Mouse (Mus musculus) kidney, postnatal 0 days (tissue): ENCODE measurements around the gene Rtkn2. TPM values are rescaled to one million over a fixed set of nuclear protein-coding genes. Genes with fewer than 3 reads are reported as not detected.

Experiments
- ATAC-seq: fragments of 200-750 bp; cut with Nextera tagmentation; replicated peaks from 2 replicates; pipeline ENCODE4 v1.8.0; 2017; ENCODE audit warnings: low read depth, moderate number of reproducible peaks, moderate TSS enrichment, moderate library complexity; ENCODE audit not compliant: low FRiP score
- DNase-seq: peaks from one replicate; pipeline ENCODE4 v3.0.0-alpha.2; 2016; ENCODE audit warnings: low spot score
- H3K27ac ChIP-seq: fragments of 300-500 bp; sonication (generic); 2 replicates; pipeline ENCODE4 v1.5.1; 2014; ENCODE audit warnings: mild to moderate bottlenecking
- H3K27me3 ChIP-seq: fragments of 300-500 bp; sonication (generic); 2 replicates; pipeline ENCODE4 v1.6.1; 2014; ENCODE audit warnings: low read length, mixed read lengths; ENCODE audit not compliant: insufficient read depth
- H3K36me3 ChIP-seq: fragments of 300-500 bp; sonication (generic); 2 replicates; pipeline ENCODE4 v1.6.1; 2014; ENCODE audit warnings: low read length, mixed read lengths; ENCODE audit not compliant: insufficient read depth
- H3K4me1 ChIP-seq: fragments of 300-500 bp; sonication (generic); replicated peaks from 2 replicates; pipeline ENCODE4 v1.6.1; 2014; ENCODE audit warnings: antibody characterized with exemption, low read length, mixed read lengths; ENCODE audit not compliant: insufficient read depth
- H3K4me2 ChIP-seq: fragments of 300-500 bp; sonication (generic); 2 replicates; pipeline ENCODE4 v1.6.1; 2014; ENCODE audit warnings: mild to moderate bottlenecking, low read length, moderate library complexity, mixed read lengths
- H3K4me3 ChIP-seq: fragments of 300-500 bp; sonication (generic); replicated peaks from 2 replicates; pipeline ENCODE4 v1.5.1; 2014; ENCODE audit warnings: low read depth, low read length
- H3K9ac ChIP-seq: fragments of 300-500 bp; sonication (generic); 2 replicates; pipeline ENCODE4 v1.6.1; 2014; ENCODE audit warnings: low read depth, low read length
- H3K9me3 ChIP-seq: fragments of 300-500 bp; sonication (generic); replicated peaks from 2 replicates; pipeline ENCODE4 v1.6.1; 2016; ENCODE audit warnings: low read length, inconsistent platforms, mixed read lengths
- CTCF ChIP-seq: IDR thresholded peaks from 2 replicates; pipeline ENCODE4 v1.5.1; 2016; ENCODE audit warnings: antibody characterized with exemption, low read depth, mild to moderate bottlenecking, moderate library complexity
- WGBS: fragments of 180-500 bp; shearing (Covaris S2); extraction: QIAGEN DNeasy Blood & Tissue Kit; methylation state at CpG from one replicate; pipeline ENCODE4 v1.1.7; 2014; 5-methylcytosine and 5-hydroxymethylcytosine counted together
- polyA plus RNA-seq: library from polyadenylated mRNA; unstranded; fragments of >200 nt; fragmentation: Nextera tagmentation; extraction: Ambion mirVana; gene quantifications from 2 replicates; pipeline ENCODE4 v1.2.1, GENCODE M21; 2015

The Rtkn2 gene
- polyA plus RNA-seq, 1 experiment from 2014 or later: 4.4 TPM

DNA sequence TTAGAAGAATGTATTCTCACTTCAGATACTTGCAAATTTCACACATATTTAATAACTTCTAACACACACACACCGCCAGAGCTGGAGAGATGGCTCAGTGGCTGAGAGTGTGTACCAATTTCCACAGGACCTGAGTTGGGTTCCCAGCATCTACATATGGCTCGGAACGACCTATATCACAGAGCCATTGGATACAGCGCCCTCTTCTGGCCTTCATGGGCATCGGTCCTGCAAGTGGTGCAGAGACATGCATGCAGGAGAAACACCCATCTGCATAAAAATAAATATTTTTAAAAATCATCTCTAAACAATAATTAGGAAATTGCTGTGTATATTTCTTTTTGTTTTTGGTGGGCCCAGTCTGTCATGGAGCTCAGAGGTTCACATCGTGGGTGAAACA is 22.1 kb downstream of the Rtkn2 start:
- Histone ChIP-seq H3K9me3 (no peaks in the 10 kb centered on the region), H3K4me1 (no peaks in the 10 kb centered on the region), H3K27ac (no peak overlapping the region), H3K27me3 (no peaks in the 10 kb centered on the region), H3K4me3 (no peak overlapping the region), H3K36me3 (no peaks in the 10 kb centered on the region), H3K9ac (no peak overlapping the region), H3K4me2 (no peak overlapping the region)
- TF ChIP-seq CTCF: no peak; the same call in 1 of the 2 replicates
- ATAC-seq (no peak), DNase-seq (no peak)
- 92% methylated on average over 6 of the region's 6 CpGs for WGBS

- DNase-seq: no peak
- ATAC-seq: no peak
- H3K27me3 ChIP-seq: no peaks in the 10 kb centered on the region
- no peak overlapping the region for H3K4me3 ChIP-seq
- no peak for TF ChIP-seq CTCF
- H3K36me3 ChIP-seq: no peaks in the 10 kb centered on the region
- H3K4me1 ChIP-seq: no peaks in the 10 kb centered on the region
- no peaks in the 10 kb centered on the region for H3K9me3 ChIP-seq
- H3K4me2 ChIP-seq: no peak overlapping the region; the same call in 1 of the 2 replicates
- no peak overlapping the region for H3K27ac ChIP-seq
- no peak overlapping the region for H3K9ac ChIP-seq
- 52% methylated on average over 18 of the region's 18 CpGs for WGBS
Measured at GRCm38 (mm10) chr10:68003651-68004422, 24.5 kb downstream of the Rtkn2 start.

DNA sequence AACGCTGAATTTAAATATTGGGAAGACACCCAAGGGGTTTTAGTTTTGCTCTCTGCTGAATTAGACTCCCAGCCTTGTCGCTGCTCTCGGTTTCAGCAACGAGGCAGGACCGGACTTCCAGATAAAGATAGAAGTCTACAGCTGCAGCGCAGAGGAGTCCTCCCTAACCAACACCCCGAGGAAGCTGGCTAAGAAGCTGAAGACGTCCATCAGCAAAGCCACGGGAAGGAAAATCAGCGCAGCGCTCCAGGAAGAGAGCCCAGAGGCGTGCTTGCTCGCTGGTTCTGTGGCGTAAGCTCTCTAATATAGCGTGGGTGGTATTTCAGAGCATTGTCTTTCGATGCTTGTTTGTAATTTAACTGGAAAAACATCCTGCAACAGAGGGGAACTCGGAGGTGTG is 26.0 kb downstream of the Rtkn2 start:
- H3K4me1 ChIP-seq: no peaks in the 10 kb centered on the region
- DNase-seq: no peak

GRCm38 (mm10) chr10:68006491-68006890 is 27.1 kb downstream of the Rtkn2 start:
- no peak for ATAC-seq
- H3K27me3 ChIP-seq: no peaks in the 10 kb centered on the region
- no peak for DNase-seq

More for the DNA sequence above, 26.0 kb downstream of the Rtkn2 start:
- TF ChIP-seq CTCF: no peak
- Histone ChIP-seq H3K9ac (no peak overlapping the region), H3K36me3 (no peaks in the 10 kb centered on the region), H3K27me3 (no peaks in the 10 kb centered on the region), H3K9me3 (no peaks in the 10 kb centered on the region), H3K4me3 (no peak overlapping the region), H3K4me2 (no peak overlapping the region), H3K27ac (no peak overlapping the region)
- ATAC-seq: no peak
- WGBS: 75% methylated on average over 17 of the region's 17 CpGs

GRCm38 (mm10) chr10:68007103-68007502 is 27.7 kb downstream of the Rtkn2 start:
- WGBS: 93% methylated on average over 6 of the region's 6 CpGs
- no peak for ATAC-seq
- H3K9ac ChIP-seq: no peak overlapping the region

More at GRCm38 (mm10) chr10:68006491-68006890, 27.1 kb downstream of the Rtkn2 start:
- no peaks in the 10 kb centered on the region for H3K4me1 ChIP-seq
- no peak overlapping the region for H3K27ac ChIP-seq
- WGBS: 80% methylated on average over 11 of the region's 11 CpGs
- no peak overlapping the region for H3K4me3 ChIP-seq
- H3K4me2 ChIP-seq: no peak overlapping the region
- TF ChIP-seq CTCF: no peak
- H3K9me3 ChIP-seq: no peaks in the 10 kb centered on the region
- no peak overlapping the region for H3K9ac ChIP-seq
- H3K36me3 ChIP-seq: no peaks in the 10 kb centered on the region

DNA sequence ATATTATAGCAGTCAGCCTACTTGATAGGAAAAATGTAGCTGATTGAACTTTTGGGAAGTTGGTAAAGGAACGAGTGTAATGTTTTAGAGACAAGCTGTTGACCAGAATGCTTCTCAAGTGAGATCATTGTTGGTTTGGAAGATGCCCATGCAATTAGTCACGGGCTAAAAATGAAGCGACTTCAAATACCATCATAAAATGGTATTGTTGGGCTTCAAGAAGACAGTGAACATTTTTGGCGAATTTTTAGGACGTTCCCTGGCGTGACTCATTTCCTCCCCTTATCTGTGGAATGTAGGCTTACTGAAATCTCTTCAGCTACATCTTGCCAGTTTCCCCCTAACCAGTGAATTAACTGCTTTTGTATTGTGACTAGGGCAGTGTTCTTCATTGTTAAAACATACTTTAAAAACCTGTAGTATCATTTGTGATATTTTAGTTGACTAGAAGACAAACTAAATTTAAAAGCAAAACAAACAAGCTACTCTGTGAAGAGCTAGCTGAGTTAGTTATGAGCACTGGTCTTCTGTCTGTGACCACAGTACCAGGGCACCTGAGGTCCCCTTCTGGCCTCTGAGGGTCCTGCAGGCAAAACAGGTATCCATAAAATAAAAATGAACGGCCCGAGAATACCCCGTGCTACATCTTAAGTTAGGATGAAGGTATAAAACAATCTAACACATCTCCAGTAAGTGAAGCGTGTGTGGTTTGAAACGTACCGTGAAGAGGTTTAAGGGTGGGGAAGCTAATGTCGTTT is 29.0 kb downstream of the Rtkn2 start:
- no peak for ATAC-seq
- H3K27me3 ChIP-seq: no peaks in the 10 kb centered on the region
- no peak overlapping the region for H3K27ac ChIP-seq
- no peaks in the 10 kb centered on the region for H3K4me1 ChIP-seq
- H3K4me3 ChIP-seq: no peak overlapping the region
- DNase-seq: peak; percentile 44
- H3K9ac ChIP-seq: no peak overlapping the region
- 68% methylated on average over 13 of the region's 13 CpGs for WGBS
- H3K36me3 ChIP-seq: no peaks in the 10 kb centered on the region
- no peak for TF ChIP-seq CTCF
- no peaks in the 10 kb centered on the region for H3K9me3 ChIP-seq
- no peak overlapping the region for H3K4me2 ChIP-seq

More at GRCm38 (mm10) chr10:68007103-68007502, 27.7 kb downstream of the Rtkn2 start:
- H3K36me3 ChIP-seq: no peaks in the 10 kb centered on the region
- H3K27me3 ChIP-seq: no peaks in the 10 kb centered on the region
- H3K4me2 ChIP-seq: no peak overlapping the region
- no peak for TF ChIP-seq CTCF
- H3K27ac ChIP-seq: no peak overlapping the region
- no peak for DNase-seq
- no peaks in the 10 kb centered on the region for H3K4me1 ChIP-seq
- H3K4me3 ChIP-seq: no peak overlapping the region
- H3K9me3 ChIP-seq: no peaks in the 10 kb centered on the region
